Mouse (Mus musculus): ENCODE measurements around the gene Tcerg1l. TPM values are rescaled to one million over a fixed set of nuclear protein-coding genes. Genes with fewer than 3 reads are reported as not detected.

Tcerg1l gene
- polyA plus RNA-seq, 1 experiment: not detected

DNA sequence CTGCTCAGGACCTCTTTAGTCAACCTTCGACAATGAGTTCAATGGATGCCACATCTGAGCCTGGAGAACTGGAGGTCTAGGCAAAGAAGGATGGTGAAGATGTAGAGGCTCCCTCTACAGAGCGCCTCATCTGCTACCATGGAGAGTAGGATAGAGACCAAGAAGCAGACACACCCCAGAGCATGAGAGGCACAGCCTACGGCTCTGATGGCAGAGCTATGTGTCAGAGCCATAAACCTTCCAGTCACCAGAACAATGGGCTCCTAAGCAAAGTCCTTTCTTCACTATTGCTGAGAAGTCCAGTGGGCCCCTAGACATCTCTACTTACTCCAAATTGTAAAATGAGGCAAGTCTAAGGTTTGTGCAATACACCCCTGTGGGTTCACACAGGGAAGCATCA, 91.4 kb downstream of the Tcerg1l start:
- no peak for TF ChIP-seq GATA1 (IDR thresholded peaks at IDR 0.05; ENCODE audit: low read length)

DNA sequence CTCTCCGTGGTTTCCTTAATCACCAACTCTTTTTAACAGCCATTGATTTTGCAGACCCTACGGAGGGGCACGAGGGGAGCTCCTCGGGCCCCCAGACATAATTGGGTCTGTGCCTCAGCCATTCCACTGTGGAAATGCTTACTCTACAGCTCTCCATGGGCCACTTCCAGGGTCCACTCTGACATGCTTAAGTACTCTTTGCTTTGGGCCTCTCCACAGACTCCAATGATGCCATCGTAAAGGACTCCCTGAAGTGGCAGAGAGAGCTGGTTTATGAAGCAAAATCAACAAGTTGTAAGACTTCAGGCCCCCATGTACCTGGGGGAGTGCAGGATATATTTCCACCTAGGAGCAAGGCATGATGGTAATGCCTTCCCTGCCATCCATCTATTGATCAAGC, 112.7 kb downstream of the Tcerg1l start:
- TF ChIP-seq GATA1 (IDR thresholded peaks at IDR 0.05; ENCODE audit: low read length): no peak

DNA sequence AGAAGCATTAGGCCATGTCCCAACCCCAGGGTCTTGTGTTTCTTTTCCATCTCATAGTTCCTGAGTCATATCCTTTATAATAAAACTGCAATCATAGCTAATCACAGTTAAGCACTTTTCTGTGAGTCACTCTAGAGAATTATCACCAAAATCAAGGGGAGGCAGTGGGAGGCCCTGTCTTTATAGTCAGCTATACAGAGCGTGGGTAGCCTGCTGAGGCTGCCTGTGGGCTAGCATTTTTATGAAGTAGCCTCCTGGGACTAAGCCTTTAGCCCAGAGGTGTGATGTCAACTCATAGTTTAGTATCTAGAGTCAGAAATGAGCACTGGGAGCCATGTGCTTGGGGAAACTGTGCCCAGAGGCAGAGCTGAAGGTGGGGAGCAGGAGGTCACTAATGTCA, 122.3 kb downstream of the Tcerg1l start:
- TF ChIP-seq GATA1 (IDR thresholded peaks at IDR 0.05; ENCODE audit: low read length): no peak

DNA sequence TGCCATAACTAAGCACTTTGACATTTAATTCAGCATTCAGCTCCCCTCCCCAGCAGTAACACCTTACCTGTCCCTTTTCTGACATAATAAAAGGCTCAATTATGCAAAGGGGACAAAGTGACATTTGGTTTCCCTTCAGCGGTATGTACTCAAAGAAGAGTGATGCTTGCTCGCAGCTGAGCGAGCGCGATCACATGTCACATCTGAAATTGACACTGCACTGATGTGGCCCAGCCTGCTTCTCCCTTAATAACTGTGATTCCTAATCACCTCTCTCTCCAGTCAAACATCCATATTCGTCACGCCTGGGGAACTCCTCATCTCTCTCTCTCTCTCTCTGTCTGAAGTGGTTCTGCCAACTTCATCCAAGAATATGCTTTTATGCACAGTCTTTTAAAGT, 126.2 kb downstream of the Tcerg1l start:
- no peak for TF ChIP-seq GATA1 (IDR thresholded peaks at IDR 0.05; ENCODE audit: low read length)

DNA sequence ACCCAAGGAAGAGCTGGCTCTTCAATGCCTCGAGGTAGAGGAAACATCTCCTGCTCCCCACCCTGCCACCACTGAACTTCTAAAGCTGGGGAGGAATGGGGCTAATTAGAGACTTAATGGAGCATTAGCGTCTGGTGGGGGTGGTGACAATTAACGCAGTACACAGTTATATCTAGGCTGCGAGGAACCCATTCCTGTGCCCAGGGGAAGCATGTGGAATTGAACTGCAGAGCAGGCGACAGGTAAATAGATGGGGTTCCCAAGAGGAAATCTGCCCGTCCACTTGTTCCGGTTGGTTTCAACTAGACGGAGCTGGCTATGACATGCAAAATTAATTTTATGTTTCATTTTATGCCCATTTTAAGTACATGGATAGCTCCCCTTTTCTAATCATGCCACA, 128.1 kb downstream of the Tcerg1l start:
- no peak for TF ChIP-seq GATA1 (IDR thresholded peaks at IDR 0.05; ENCODE audit: low read length)

DNA sequence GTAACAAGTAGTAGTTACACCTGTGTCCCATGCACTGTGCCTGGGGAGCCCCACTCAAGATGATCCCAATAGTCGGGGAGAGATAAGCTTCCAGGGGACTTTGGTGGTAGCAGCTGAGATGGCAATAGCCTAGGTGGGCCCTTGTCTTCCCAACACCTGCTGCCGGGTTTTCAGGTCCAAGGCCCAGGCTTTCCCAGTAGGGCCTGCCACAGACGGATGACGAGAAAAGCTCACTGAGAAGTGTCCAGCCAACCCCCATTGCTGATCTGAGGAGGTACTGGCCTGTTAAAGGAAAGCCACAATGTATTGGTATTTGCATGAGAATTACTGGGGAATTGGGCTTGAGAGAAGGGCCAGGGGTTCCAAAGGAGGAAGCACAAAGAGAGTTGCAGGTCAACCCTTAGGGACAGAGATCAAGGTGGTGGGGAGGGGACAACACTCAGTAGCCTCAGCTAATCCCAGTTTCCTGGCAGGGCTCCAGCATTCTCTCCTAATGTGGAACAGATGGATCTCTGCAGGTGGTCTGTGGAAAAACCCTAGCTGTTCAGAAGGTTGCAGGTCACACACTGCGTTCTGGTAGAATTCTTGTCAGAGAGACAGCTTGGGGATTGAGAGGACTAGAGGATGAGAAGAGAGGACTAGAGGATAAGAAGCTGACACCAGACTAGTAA, 129.4 kb downstream of the Tcerg1l start:
- TF ChIP-seq GATA1 (IDR thresholded peaks at IDR 0.05; ENCODE audit: low read length): no peak

DNA sequence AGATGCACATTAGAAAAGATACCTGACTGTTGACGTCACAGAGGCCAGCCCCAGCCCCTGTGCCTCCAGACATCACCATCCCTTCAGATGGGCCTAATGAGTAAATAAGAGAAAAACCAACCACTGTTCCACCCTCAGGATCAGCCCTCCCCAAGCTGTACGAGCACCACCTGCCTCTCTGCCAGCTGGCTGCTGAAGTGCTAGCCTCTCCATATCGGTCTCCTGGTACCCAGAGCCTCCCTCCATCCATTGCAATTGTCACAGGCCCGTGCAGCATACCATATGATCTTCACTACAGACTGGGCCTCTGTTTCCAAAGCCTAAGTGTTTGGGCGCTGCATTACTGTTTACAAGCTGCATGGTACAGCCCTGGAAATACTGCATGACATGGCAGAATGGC, 148.9 kb downstream of the Tcerg1l start:
- no peak for TF ChIP-seq GATA1 (IDR thresholded peaks at IDR 0.05; ENCODE audit: low read length)

DNA sequence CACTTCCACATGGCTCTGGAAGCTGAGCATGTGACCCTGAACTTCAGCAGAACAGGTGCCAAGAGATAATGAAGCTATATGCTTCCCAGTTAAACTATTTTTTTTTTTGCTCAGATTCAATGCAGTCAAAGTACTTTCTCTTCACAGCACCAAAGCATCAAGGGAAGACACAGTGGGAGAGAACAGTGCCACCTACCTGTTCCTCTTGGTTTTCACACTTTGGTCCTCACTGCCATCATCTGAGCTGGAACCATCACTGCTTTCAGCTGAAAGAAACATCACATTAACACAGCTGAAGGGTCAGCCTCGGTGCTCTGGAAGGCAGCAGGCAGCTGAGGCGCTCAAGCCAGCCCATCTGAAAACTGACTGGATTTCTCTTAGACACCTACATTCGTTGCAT, 149.4 kb downstream of the Tcerg1l start:
- TF ChIP-seq GATA1 (IDR thresholded peaks at IDR 0.05; ENCODE audit: low read length): no peak

DNA sequence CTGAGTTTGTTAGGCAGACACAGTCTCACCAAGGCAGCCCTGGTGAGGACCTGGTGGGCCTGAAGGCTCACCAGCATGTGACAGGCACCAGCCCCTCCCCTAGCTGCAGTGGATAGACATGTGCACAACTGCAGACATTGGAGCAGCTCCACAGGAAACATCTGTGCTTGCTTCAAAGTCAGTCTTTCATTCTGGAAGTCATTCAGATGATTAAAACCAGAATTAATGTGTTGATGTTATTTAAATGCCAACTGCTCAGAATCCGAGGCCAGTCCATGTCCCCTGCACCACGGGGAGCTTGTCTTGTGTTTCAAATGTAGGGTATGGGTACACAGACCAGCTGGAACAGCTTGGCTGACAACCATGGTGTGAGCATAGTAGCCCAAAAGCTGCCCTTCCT, 150.8 kb downstream of the Tcerg1l start:
- TF ChIP-seq GATA1 (IDR thresholded peaks at IDR 0.05; ENCODE audit: low read length): no peak

DNA sequence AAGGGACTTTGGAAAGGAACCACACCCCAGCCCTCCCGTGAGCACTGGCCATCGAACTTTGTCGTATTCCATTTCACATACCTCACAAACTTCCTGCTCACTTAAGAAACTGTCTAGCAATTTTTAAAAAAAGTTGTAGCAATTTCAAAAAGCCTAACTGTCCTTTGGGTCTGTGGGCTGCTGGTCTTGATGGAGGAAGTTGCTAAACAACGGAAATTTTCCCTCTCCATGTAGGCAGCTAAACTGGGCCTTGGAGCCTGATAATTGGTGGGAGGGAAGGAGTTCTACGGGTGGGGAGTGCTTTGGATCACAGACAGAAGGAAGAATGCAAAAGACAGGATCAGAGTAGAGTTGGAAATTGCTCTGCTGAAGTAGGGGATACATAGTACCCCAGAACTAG, 155.3 kb downstream of the Tcerg1l start:
- TF ChIP-seq GATA1 (IDR thresholded peaks at IDR 0.05; ENCODE audit: low read length): no peak

DNA sequence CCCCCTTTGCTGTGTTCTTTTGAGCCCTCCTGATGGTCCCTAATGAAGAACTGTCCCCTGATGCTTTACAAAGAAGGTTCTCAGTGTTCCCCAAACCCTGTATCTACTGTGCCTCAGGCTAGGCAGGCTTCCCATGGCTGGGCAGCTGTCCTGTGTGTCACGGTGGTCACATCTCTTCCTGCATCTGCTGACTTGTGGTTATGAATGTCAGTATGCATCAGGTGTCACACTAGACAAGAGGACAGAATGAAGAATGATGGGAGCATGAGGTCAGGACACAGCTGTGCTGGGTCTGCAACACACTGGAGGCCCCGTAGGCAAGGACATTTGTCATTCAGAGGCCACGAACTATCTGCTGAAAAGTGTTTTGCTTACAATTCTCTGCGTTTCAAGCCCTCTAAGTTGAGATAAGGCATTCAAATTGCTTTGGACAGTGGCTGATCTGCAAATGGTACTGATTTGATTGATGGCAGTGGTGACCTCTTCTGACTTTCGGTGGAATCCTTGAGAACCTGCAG, 159.8 kb downstream of the Tcerg1l start:
- TF ChIP-seq GATA1 (IDR thresholded peaks at IDR 0.05; ENCODE audit: low read length): no peak

DNA sequence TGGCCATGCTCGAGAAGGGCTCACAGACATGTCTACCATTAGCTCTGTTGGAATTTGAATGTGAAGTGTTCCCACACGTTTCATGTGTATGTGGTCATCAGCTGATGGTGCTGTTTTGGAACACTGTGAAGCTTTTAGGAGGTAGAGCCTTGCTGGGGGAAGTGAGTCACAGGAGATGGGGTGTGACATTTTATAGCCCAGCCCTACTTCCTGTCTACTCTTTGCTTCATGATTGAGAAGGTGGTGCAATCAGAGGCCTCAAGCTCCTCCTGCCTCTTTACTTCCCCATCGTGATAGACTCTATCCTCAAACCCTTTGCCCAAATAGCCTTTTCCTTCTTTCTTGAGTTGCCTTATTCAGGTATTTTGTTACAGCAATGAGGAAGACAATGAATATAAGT, 173.3 kb downstream of the Tcerg1l start:
- no peak for TF ChIP-seq GATA1 (IDR thresholded peaks at IDR 0.05; ENCODE audit: low read length)

DNA sequence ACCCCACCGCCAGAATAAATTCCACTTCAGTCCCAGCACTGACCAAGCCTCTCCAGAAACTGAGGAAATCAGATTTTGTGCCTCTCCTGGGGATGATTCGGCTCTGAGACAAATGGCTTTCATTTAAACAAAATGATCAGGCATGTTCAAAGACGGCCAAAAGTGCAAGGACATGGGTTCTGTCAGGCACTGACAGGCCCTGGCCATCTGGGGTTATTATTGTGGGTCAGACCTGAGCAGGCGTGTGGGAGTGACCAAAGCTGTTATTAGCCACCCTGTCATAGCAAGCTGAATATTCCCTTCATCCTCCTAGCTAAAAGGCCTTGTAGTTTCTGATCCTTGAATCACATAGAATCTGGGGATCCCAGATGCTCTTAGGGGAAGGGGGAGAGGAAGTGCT, 174.6 kb downstream of the Tcerg1l start:
- TF ChIP-seq GATA1 (IDR thresholded peaks at IDR 0.05; ENCODE audit: low read length): no peak

DNA sequence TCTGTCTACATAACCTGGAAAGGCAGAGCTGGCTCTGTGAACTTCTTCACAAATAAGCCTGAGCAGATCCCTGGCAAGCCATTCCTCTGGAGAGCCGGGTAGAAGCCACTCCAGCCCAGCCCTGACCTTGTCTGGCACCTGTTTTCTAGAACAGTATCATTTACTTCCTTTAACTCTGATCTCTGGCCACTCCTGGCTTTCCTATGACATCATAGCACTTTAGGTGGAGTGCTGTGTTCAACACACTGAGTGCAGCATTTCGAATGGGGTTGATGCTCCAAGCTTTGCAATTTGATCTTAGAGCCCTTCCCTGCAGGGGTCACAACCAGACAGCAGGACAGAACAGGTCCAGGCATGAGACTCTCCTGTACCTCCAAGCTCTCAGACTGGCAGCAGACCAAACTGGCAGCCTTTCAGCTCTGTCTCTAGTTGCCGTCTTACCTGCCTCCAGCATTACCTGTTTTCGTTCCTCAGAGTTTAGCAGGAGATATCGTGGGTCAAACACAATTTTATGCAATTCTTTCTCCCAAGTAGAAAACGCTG, 179.9 kb downstream of the Tcerg1l start:
- TF ChIP-seq GATA1 (IDR thresholded peaks at IDR 0.05; ENCODE audit: low read length): no peak

DNA sequence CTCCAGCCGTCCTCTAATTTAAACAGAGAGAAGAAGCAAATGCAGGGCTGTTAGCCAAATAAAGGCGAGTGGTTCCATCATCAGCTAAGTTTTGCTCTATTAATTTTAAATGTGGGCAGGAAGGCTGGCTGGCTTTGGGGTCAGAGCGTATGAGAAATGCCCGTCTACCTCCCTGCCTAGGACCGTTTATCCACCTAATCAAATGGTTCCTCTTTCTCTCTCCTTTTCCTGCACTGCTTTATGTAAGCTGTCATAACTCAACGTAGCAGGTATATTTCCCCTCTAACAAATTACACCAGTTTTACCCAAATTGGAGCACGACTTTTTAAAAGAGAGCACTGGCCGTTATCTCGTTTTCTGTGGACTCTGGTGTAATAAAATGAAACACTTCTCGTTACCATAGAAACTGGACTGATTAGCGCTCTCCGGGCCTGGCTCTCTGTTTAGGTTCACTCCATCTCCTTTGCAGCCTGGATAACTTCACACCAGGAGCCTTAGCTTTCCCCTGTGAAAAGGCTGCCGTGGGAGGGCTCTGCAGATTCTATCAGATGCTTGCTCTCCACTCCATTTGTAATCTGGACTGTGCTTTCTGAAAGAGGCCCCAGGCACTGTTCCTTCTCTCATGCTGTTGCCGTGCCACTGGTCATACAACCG, 182.2 kb downstream of the Tcerg1l start:
- TF ChIP-seq GATA1 (IDR thresholded peaks at IDR 0.05; ENCODE audit: low read length): no peak

DNA sequence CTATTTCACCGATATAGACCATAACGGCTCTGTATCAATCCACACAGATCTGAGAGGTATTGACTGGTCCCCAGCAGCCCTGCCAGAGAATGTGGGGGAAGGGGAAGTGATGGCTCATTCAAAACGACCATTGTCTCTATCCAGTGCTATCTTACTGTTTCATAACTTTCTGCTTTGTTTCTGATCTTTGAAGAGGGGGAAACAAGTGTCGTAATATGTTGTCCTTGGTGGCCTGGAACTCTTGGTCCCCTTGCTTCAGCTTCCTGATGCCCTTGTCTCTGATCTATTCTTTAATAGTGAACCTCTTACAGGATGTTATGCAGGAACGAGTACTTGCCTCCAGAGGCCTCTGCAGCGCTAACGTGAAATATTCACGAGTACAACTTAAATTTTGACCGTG, 182.8 kb downstream of the Tcerg1l start:
- TF ChIP-seq GATA1 (IDR thresholded peaks at IDR 0.05; ENCODE audit: low read length): no peak

DNA sequence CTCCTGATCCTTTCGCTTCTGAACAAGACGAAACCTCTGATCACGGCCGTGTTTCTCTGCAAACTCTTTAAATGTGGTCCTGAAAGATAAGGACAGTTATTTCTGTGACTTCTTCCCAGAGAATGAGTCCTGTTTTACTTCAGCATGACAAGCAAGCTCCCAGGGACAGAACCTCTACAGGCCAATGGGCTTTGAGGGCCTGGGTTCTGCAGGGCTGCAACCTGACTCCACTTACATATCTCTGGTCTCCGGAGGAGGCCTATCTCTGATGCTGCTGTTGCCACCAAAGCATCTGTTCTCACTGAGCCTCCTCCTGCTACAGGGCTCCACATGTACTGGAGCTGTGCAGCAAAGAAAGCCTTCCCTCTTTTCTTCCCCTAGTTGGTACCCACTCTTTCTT, 187.8 kb downstream of the Tcerg1l start:
- no peak for TF ChIP-seq GATA1 (IDR thresholded peaks at IDR 0.05; ENCODE audit: low read length)
